Mouse (Mus musculus): ENCODE results near the gene Thumpd3. TPM values are rescaled to one million over a fixed set of nuclear protein-coding genes. Genes with fewer than 3 reads are reported as not detected.

Thumpd3 gene
- total and polyA plus RNA-seq, 3 experiments: 74.8 to 158 (median 89.1) TPM

- TF ChIP-seq TBP (IDR thresholded peaks at IDR 0.05; ENCODE audit: low read depth, low read length): peak; percentile 83
- TF ChIP-seq POLR2AphosphoS5 (IDR thresholded peaks at IDR 0.05; ENCODE audit: borderline replicate concordance, low read depth, low read length): peak; percentile 83
- no peak; the same call in 1 of the 2 replicates for TF ChIP-seq CHD1 (IDR thresholded peaks at IDR 0.05; ENCODE audit: low read depth, low read length)
- no peak; the same call in 1 of the 2 replicates for TF ChIP-seq KAT2A (conservative IDR thresholded peaks at IDR 0.05; ENCODE audit: low read depth, low read length)
- TF ChIP-seq ZNF384 (IDR thresholded peaks at IDR 0.05; ENCODE audit: low read depth, low read length): no peak
- TF ChIP-seq HCFC1 (IDR thresholded peaks at IDR 0.05; ENCODE audit: low read depth, low read length): peak; percentile 65
- TF ChIP-seq MAX (IDR thresholded peaks at IDR 0.05; ENCODE audit: low read length): peak; percentile 88
- peak; percentile 87 for TF ChIP-seq ZMIZ1 (IDR thresholded peaks at IDR 0.05; ENCODE audit: low read depth, low read length)
- peak; percentile 80 for TF ChIP-seq ETS1 (IDR thresholded peaks at IDR 0.05; ENCODE audit: low read depth, low read length)
- TF ChIP-seq MXI1 (IDR thresholded peaks at IDR 0.05; ENCODE audit: low read depth, low read length): peak; percentile 90
- peak; percentile 60; the same call in 1 of the 2 replicates for TF ChIP-seq TCF12 (IDR thresholded peaks at IDR 0.05; ENCODE audit: low read depth, low read length)
- peak; percentile 74 for TF ChIP-seq CHD2 (IDR thresholded peaks at IDR 0.05; ENCODE audit: low read length)
Measured at GRCm38 (mm10) chr6:113076012-113076685, 30.1 kb downstream of the Thumpd3 start (continued).

- Histone ChIP-seq H3K4me3 (ENCODE audit: control insufficient read depth in 1 of 2, insufficient read depth in 1 of 2, low read depth in 2 of 2, low read length in 2 of 2) (peak within 1 kb of the TSS; percentile 93 to 100), H3K9me3 (replicated peaks; ENCODE audit: insufficient read depth, low read length) (no peaks in the 10 kb centered on the region), H3K9ac (ENCODE audit: control insufficient read depth, low read depth, low read length, poor library complexity, severe bottlenecking) (peak within 1 kb of the TSS; percentile 100), H3K4me1 (ENCODE audit: control insufficient read depth in 1 of 2, insufficient read depth in 2 of 2, low read length in 2 of 2) (peaks cover 6 to 20% of the 10 kb centered on the region in 2 experiments), H3K27ac (ENCODE audit: control insufficient read depth, low read depth, low read length) (peak within 1 kb of the TSS; percentile 100), H3K36me3 (ENCODE audit: control insufficient read depth in 1 of 2, insufficient read depth in 2 of 2, low read length in 2 of 2) (peaks cover 6 to 40% of the 10 kb centered on the region in 2 experiments), H3K79me2 (ENCODE audit: control insufficient read depth, insufficient read depth, low read length, poor library complexity) (peaks cover 76% of the 10 kb centered on the region), H3K27me3 (ENCODE audit: control insufficient read depth in 1 of 2, insufficient read depth in 2 of 2, low read length in 2 of 2) (no peaks in the 10 kb centered on the region)
- peak; percentile 96 for DNase-seq (ENCODE audit: low read depth, low spot score)
- TF ChIP-seq SIN3A (IDR thresholded peaks at IDR 0.05; ENCODE audit: low read length): peak; percentile 62
- no peak for TF ChIP-seq ZC3H11A (IDR thresholded peaks at IDR 0.05; ENCODE audit: low read depth, low read length)
- TF ChIP-seq POLR2AphosphoS2 (IDR thresholded peaks at IDR 0.05; ENCODE audit: low read length): peak; percentile 99
- peak; percentile 79 for TF ChIP-seq NRF1 (IDR thresholded peaks at IDR 0.05; ENCODE audit: insufficient read depth, low read depth, low read length, poor library complexity, severe bottlenecking)
- peak; percentile 84 to 99 for TF ChIP-seq POLR2A (IDR thresholded peaks at IDR 0.05; ENCODE audit: control insufficient read depth in 1 of 2, insufficient read depth in 1 of 2, low read depth in 1 of 2, low read length in 2 of 2, poor library complexity in 1 of 2)
- no peak for TF ChIP-seq GABPA (IDR thresholded peaks at IDR 0.05; ENCODE audit: low read depth, low read length)
- TF ChIP-seq NELFE (IDR thresholded peaks at IDR 0.05; ENCODE audit: low read depth, low read length): peak; percentile 98
- 0 out of 2 replicates have a peak, but pooled peaks have one; percentile 16 for TF ChIP-seq MYC (IDR thresholded peaks at IDR 0.05; ENCODE audit: low read depth, low read length)
- TF ChIP-seq ZMIZ1 (IDR thresholded peaks at IDR 0.05; ENCODE audit: low read depth, low read length): peak; percentile 98
- 0 out of 2 replicates have a peak, but pooled peaks have one; percentile 22 for TF ChIP-seq UBTF (IDR thresholded peaks at IDR 0.05; ENCODE audit: borderline replicate concordance, insufficient read depth, low read depth, low read length)
- peak; percentile 97 for TF ChIP-seq MAZ (IDR thresholded peaks at IDR 0.05; ENCODE audit: low read depth, low read length)
- TF ChIP-seq E2F4 (IDR thresholded peaks at IDR 0.05; ENCODE audit: borderline replicate concordance, low read depth, low read length): peak; percentile 72; the same call in 1 of the 2 replicates
- no peak for TF ChIP-seq MEF2A (IDR thresholded peaks at IDR 0.05; ENCODE audit: extremely low read depth, insufficient replicate concordance, low read depth, low read length, poor library complexity, severe bottlenecking)
- TF ChIP-seq RCOR1 (IDR thresholded peaks at IDR 0.05; ENCODE audit: low read depth, low read length): no peak
- no peak for TF ChIP-seq USF2 (IDR thresholded peaks at IDR 0.05; ENCODE audit: borderline replicate concordance in 1 of 2, insufficient read depth in 1 of 2, low read depth in 1 of 2, low read length in 2 of 2)
- TF ChIP-seq MYB (IDR thresholded peaks at IDR 0.05; ENCODE audit: low read depth, low read length): peak; percentile 92
- TF ChIP-seq TCF12 (IDR thresholded peaks at IDR 0.05; ENCODE audit: low read depth, low read length): peak; percentile 75
- no peak for TF ChIP-seq CTCF (IDR thresholded peaks at IDR 0.05 in 2 of 3, conservative IDR thresholded peaks at IDR 0.05 in 1 of 3; ENCODE audit: control insufficient read depth in 1 of 3, insufficient read depth in 1 of 3, low read depth in 2 of 3, low read length in 3 of 3, poor library complexity in 1 of 3, severe bottlenecking in 1 of 3)
- TF ChIP-seq GATA1 (IDR thresholded peaks at IDR 0.05; ENCODE audit: low read depth, low read length): no peak
- no peak for TF ChIP-seq ZNF384 (IDR thresholded peaks at IDR 0.05; ENCODE audit: low read depth, low read length)
- no peak for TF ChIP-seq TAL1 (IDR thresholded peaks at IDR 0.05; ENCODE audit: low read length)
- peak in 1 of 2 experiments; percentile 13; a peak in 2 of 4 replicates for TF ChIP-seq EP300 (IDR thresholded peaks at IDR 0.05; ENCODE audit: low read depth in 1 of 2, low read length in 2 of 2)
- peak; percentile 84 for TF ChIP-seq MXI1 (IDR thresholded peaks at IDR 0.05; ENCODE audit: low read depth, low read length)
Measured at GRCm38 (mm10) chr6:113076686-113077516, 30.9 kb downstream of the Thumpd3 start, which contains the start of gene Setd5. Gene Setd5, plus strand, starts transcription at chr6:113077365.
